ENCODE assay signal across 10 mouse cellular contexts in genomic region chr2:57847707-57848106, GRCm38 (mm10).
DNase-seq lines count a peak whose midpoint lies in the region.
"Had no signal": no experiment of that assay in that cellular context is flagged by ENCODE, and none has a peak within 500 bp of the region (broad histone marks: within the 10 kb centered on the region; RNA-seq: fewer than 3 reads in every experiment).

No protein-coding gene starts in this region.

- DNase-seq in heart, adult 18-20 months = peak; percentile 4 to 12
- DNase-seq in heart, postnatal 4 days = no peak
- DNase-seq in kidney, adult 9 months = peak; percentile 35
- no peak for DNase-seq in kidney, postnatal 4 days
- peak; percentile 3 to 53 for DNase-seq in kidney, postnatal 25 days
- peak; percentile 5 for DNase-seq in lung, postnatal 36 days
- DNase-seq in cerebellum, adult 9-10 months = no peak
- DNase-seq: cerebellum, adult 11-12 months; right cerebral cortex, postnatal 14 days; thymus, postnatal 4 days had no signal

Comparison
In these comparisons a context has a peak if more than half of its experiments do, and no peak if none do; other contexts are left out.
1. DNase-seq: peak in heart, adult 18-20 months (2 of 2), kidney, adult 9 months (single experiment), kidney, postnatal 25 days (2 of 2) and lung, postnatal 36 days (single experiment); none in heart, postnatal 4 days (single experiment), kidney, postnatal 4 days (0 of 2) and cerebellum, adult 9-10 months (single experiment).